Mouse (Mus musculus) urinary bladder, postnatal 10 days (tissue): ENCODE measurements around the gene Fbf1.

Experiments used
- DNase-seq: peaks from one replicate; pipeline ENCODE4 v3.0.0; 2022; ENCODE audit warnings: low spot score

The Fbf1 gene

GRCm38 (mm10) chr11:116167884-116168439 lies at the start of gene Fbf1:
TSS of gene Fbf1 (minus strand) at chr11:116168166.
- peak; percentile 76 for DNase-seq

GRCm38 (mm10) chr11:116216549-116216948 lies 48.6 kb upstream of the Fbf1 start:
- DNase-seq, result no peak

GRCm38 (mm10) chr11:116215991-116216390 lies 48.0 kb upstream of the Fbf1 start:
- no peak for DNase-seq

GRCm38 (mm10) chr11:116215181-116215580 lies 47.2 kb upstream of the Fbf1 start:
- DNase-seq, result no peak

GRCm38 (mm10) chr11:116213877-116214510 lies 46.0 kb upstream of the Fbf1 start:
- no peak for DNase-seq

- DNase-seq, result no peak
These were observed 44.9 kb upstream of the Fbf1 start for GRCm38 (mm10) chr11:116212847-116213246.

- no peak for DNase-seq
These were observed 42.7 kb upstream of the Fbf1 start for GRCm38 (mm10) chr11:116210696-116211095.

GRCm38 (mm10) chr11:116209257-116209656 lies 41.3 kb upstream of the Fbf1 start:
- DNase-seq, result no peak

- DNase-seq, result no peak
These were observed 40.7 kb upstream of the Fbf1 start for GRCm38 (mm10) chr11:116208660-116209059.

- DNase-seq, result no peak
These were observed 38.7 kb upstream of the Fbf1 start for GRCm38 (mm10) chr11:116206678-116207077.

- DNase-seq, result no peak
These were observed 35.2 kb upstream of the Fbf1 start for GRCm38 (mm10) chr11:116203150-116203549.

GRCm38 (mm10) chr11:116201151-116201550 lies 33.2 kb upstream of the Fbf1 start:
- DNase-seq, result no peak

- peak; percentile 86 for DNase-seq
These were observed 30.9 kb upstream of the Fbf1 start, which contains the start of the genes Ten1 and Acox1 for GRCm38 (mm10) chr11:116198639-116199531. TSS of gene Ten1 (plus strand) at chr11:116198855. TSS of gene Acox1 (minus strand) at chr11:116199045.

- DNase-seq, result no peak
These were observed 30.2 kb upstream of the Fbf1 start for GRCm38 (mm10) chr11:116198132-116198531.

- DNase-seq, result no peak
These were observed 29.6 kb upstream of the Fbf1 start for GRCm38 (mm10) chr11:116197584-116197906.

- no peak for DNase-seq
These were observed 29.1 kb upstream of the Fbf1 start for GRCm38 (mm10) chr11:116196866-116197583.

GRCm38 (mm10) chr11:116196336-116196735 lies 28.4 kb upstream of the Fbf1 start:
- no peak for DNase-seq

- no peak for DNase-seq
These were observed 27.3 kb upstream of the Fbf1 start for GRCm38 (mm10) chr11:116195252-116195651.

GRCm38 (mm10) chr11:116194619-116195018 lies 26.7 kb upstream of the Fbf1 start:
- no peak for DNase-seq

GRCm38 (mm10) chr11:116187226-116187930 lies 19.4 kb upstream of the Fbf1 start:
- DNase-seq, result no peak

GRCm38 (mm10) chr11:116186360-116186759 lies 18.4 kb upstream of the Fbf1 start:
- no peak for DNase-seq

- no peak for DNase-seq
These were observed 17.9 kb upstream of the Fbf1 start for GRCm38 (mm10) chr11:116185836-116186235.
